Mouse (Mus musculus) forebrain, embryonic 10.5 days (tissue): ENCODE measurements around the gene Ddhd1. TPM values are rescaled to one million over a fixed set of nuclear protein-coding genes. Genes with fewer than 3 reads are reported as not detected.

ENCODE experiments used
- DNase-seq: peaks from one replicate; pipeline ENCODE4 v3.0.0-alpha.2; 2017; ENCODE audit warnings: low spot score; ENCODE audit errors: extremely low spot score
- H3K27ac ChIP-seq: fragments of 300-500 bp; sonication (generic); 2 replicates; pipeline ENCODE4 v1.5.1; 2016; ENCODE audit warnings: mild to moderate bottlenecking
- H3K27me3 ChIP-seq: fragments of 300-500 bp; sonication (generic); 2 replicates; pipeline ENCODE4 v1.6.1; 2016; ENCODE audit warnings: mild to moderate bottlenecking; ENCODE audit not compliant: poor library complexity, severe bottlenecking
- H3K36me3 ChIP-seq: fragments of 300-500 bp; sonication (generic); replicated peaks from 2 replicates; pipeline ENCODE4 v1.6.1; 2016; ENCODE audit warnings: mild to moderate bottlenecking, moderate library complexity
- H3K4me1 ChIP-seq: fragments of 300-500 bp; sonication (generic); 2 replicates; pipeline ENCODE4 v1.6.1; 2016
- H3K4me3 ChIP-seq: fragments of 300-500 bp; sonication (generic); 2 replicates; pipeline ENCODE4 v1.5.1; 2016; ENCODE audit warnings: mild to moderate bottlenecking, moderate library complexity
- H3K9me3 ChIP-seq: fragments of 300-500 bp; sonication (generic); 2 replicates; pipeline ENCODE4 v1.6.1; 2016; ENCODE audit warnings: mild to moderate bottlenecking, moderate library complexity
- WGBS: fragments of 180-500 bp; shearing (Covaris S2); methylation state at CpG from one replicate; pipeline ENCODE4 v1.1.7; 2016; 5-methylcytosine and 5-hydroxymethylcytosine counted together
- polyA plus RNA-seq: library from polyadenylated mRNA; unstranded; fragments of >200 nt; fragmentation: Nextera tagmentation; extraction: Ambion mirVana; gene quantifications from 2 replicates; pipeline ENCODE4 v1.2.1, GENCODE M21; 2016

Ddhd1 gene
- polyA plus RNA-seq, 1 experiment from 2014 or later: 6.6 TPM

DNA sequence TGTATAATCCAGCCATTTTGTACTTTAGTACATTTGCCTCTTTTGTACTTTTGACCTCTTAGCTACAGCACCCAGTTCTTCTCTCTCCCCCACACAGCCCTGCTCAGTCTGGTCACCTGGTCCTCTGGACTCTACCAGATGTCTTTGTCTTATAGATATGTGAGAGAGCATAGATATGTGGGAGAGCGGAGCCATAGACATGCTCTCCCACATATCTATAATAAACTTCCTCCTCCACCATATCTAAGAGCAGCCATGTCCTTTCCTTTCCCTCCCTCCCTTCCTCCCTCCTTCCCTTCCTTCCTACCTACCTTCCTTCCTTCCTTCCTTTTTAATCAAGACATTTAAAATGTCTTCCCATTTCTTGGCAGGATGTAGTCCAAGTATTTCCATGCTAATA, 2.4 kb upstream of the Ddhd1 start:
- H3K27me3 ChIP-seq: no peaks in the 10 kb centered on the region
- no peaks in the 10 kb centered on the region for H3K36me3 ChIP-seq
- H3K4me3 ChIP-seq: no peak overlapping the region
- no peaks in the 10 kb centered on the region for H3K9me3 ChIP-seq
- peaks cover 26% of the 10 kb centered on the region for H3K4me1 ChIP-seq
- H3K27ac ChIP-seq: no peak overlapping the region
- 82% methylated on average over 1 of the region's 1 CpGs for WGBS
- DNase-seq: no peak

DNA sequence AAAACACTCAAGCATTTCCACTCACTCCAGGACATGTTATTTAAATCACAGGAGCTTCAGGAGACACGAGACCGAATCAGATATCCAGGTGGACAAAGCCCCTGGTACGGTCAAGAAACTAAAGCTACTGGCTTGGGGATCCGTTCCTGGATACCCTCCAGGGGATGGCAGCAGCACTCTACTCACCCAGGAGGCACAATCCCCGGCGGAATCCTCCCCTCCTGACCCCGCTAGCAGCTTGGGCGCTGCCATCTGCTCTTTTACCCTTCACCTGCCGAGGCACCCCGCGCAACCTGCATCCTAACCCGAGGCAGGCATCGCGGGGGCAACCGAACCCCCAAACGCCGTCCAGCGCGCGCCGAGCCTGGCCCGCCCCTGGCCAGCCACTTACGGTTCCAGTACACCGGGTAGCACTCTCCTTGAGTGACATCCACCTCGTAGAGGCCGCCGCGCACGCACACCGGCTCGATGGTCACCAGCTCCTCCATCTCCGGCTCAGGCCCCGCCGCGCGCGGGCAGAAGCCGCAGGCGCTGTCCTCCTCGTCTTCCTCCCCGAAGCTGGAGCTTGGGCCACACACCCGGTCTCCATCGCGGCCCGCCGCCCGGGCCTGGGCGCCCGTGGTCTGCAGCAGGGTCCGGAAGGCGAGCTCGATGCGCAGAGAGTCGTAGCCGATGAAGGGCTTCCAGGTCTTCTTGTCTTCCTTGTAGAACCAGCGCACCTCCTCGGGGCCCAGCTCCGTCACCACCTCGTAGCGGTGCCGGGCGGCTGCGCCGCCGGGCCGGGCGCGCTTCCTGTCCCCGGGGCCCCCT, 907 bp downstream of the Ddhd1 start:
- peaks cover 41% of the 10 kb centered on the region for H3K4me1 ChIP-seq
- H3K36me3 ChIP-seq: no peaks in the 10 kb centered on the region
- H3K4me3 ChIP-seq: peak overlapping the region; percentile 85
- no peaks in the 10 kb centered on the region for H3K27me3 ChIP-seq
- H3K27ac ChIP-seq: peak overlapping the region; percentile 93
- H3K9me3 ChIP-seq: no peaks in the 10 kb centered on the region
- under 1% methylated on average over 69 of the region's 69 CpGs for WGBS
- DNase-seq: peak; percentile 73

DNA sequence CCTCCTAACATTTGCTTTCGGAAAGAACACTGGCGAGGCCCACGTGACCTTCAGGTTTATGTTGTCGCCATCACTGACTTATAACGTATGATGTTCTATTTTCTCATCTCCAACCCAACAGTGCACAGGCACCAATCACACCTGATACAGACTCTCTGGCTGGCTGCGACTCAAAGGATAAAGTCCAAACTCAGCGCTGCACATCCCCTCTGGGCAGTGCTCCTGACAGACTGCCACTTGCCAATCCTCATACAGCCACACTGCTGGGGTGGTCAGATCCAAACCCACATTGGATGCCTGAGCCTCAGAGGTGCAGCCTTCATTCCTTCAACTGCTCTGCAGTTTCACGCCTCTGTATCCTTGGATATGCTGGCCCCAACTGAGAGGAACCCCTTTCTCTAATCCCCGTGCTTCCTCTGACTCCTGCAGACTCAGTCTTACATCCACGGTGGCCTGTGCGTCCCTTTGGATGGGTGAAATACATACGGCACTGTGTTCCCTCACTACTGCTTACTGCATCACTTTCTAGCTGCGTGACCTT, 3.0 kb downstream of the Ddhd1 start:
- no peaks in the 10 kb centered on the region for H3K9me3 ChIP-seq
- peaks cover 43% of the 10 kb centered on the region for H3K4me1 ChIP-seq
- 84% methylated on average over 13 of the region's 13 CpGs for WGBS
- H3K36me3 ChIP-seq: no peaks in the 10 kb centered on the region
- H3K27ac ChIP-seq: no peak overlapping the region
- no peak for DNase-seq
- no peaks in the 10 kb centered on the region for H3K27me3 ChIP-seq
- no peak overlapping the region; the same call in 1 of the 2 replicates for H3K4me3 ChIP-seq

DNA sequence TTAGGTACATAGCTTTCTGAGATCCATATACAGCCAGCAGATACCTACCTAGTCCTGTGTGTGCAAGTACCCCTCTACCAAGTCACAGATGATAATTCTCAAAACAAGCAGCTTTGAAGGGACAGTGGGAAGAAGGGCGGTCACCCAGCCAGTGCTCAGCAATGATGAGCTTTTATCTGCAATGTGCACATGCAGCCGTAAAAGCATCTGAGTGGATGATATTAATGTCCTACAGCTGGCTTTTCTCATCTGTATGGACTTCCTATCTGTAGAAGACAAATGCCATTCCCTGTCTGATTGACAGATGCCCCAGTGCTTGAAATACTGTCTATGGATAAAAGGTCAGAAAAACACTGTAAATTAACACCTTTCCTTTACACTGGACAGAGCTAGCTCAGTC, 4.2 kb downstream of the Ddhd1 start:
- 93% methylated on average over 2 of the region's 2 CpGs for WGBS
- Histone ChIP-seq H3K4me1 (peaks cover 51% of the 10 kb centered on the region), H3K27ac (no peak overlapping the region), H3K36me3 (no peaks in the 10 kb centered on the region), H3K4me3 (no peak overlapping the region), H3K9me3 (no peaks in the 10 kb centered on the region), H3K27me3 (no peaks in the 10 kb centered on the region)
- no peak for DNase-seq

DNA sequence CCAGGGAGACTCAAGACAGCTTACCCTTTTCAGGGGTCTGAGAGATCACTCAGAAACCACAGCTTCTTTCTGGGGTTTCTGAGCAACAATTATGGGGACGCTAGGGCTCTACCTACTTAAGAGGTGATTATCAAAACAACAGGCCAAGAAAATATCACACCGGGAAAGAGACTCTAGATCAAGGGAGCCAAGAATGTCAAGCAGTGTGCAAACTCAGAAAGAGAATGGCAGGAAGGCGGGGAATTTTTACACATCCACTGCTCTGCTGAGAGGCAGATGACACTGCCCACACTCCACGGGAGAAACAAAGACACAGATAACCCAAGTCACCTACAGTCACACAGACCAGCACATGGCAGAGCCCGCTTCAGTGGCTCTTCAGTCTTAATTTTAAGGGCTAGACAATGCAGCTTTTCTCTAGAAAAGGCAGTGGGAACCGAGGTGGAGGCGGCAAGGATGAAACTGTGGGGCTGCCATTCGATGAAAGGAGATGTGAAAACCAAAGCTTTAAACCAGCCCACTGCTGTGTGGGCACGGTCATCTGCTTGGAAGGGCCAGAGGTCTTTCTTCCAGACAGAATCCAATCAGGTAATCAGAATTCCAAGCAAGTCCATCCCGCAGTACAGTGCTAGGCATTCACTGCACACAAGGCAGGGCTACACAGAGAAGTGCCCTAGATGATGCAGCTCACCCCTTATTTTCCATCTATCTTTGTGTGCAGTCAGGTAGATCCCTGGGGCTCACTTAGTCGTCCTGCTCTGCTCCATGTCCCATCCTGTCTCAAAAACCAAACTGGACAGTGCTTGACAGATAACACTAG, 8.7 kb downstream of the Ddhd1 start:
- Histone ChIP-seq H3K36me3 (no peaks in the 10 kb centered on the region), H3K4me3 (no peak overlapping the region), H3K27ac (no peak overlapping the region), H3K4me1 (peaks cover 31% of the 10 kb centered on the region), H3K27me3 (no peaks in the 10 kb centered on the region), H3K9me3 (no peaks in the 10 kb centered on the region)
- WGBS: 54% methylated on average over 11 of the region's 11 CpGs
- DNase-seq: no peak

DNA sequence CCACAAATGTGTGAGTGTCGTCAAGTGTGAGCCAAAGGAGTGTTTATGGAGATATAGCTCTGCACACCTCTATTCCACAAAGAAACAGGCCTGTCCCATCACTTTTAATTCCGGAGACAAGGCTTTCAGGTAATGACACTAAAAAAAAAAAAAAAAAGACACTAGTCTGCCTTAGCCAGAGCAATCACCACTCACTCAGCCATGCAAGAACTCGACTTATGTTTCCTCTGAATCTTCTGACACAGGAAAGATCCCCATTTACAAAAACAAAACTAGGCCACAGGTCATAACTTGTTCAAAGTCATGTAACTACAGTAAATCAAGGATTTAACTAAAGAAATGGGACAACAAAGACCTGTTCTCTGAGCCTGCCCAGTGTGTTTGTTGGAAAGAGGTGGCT, 9.8 kb downstream of the Ddhd1 start:
- H3K9me3 ChIP-seq: no peaks in the 10 kb centered on the region
- no peaks in the 10 kb centered on the region for H3K27me3 ChIP-seq
- peaks cover 41% of the 10 kb centered on the region for H3K4me1 ChIP-seq
- H3K4me3 ChIP-seq: no peak overlapping the region
- no peaks in the 10 kb centered on the region for H3K36me3 ChIP-seq
- no peak overlapping the region for H3K27ac ChIP-seq
- 85% methylated on average over 3 of the region's 3 CpGs for WGBS
- DNase-seq: no peak

DNA sequence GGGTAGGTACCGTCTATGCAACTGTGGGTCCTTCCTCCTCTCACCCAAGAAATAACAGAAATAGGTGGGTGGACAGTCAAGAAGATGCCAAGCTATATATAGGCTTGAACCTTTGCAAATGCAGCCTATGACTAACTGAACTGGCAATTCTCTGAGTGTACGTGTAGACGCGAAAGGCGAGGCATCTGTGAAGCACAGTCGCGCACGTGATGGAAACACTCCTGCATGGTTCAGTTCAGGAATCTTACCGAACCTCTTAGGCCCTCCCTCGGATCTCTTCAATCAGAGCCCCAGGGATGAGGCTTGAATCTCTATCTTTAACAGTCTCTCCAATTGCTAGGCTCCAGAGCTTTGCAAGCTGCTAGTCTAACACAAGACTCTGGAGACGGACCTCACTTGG, 10.3 kb downstream of the Ddhd1 start:
- WGBS: 95% methylated on average over 11 of the region's 11 CpGs

DNA sequence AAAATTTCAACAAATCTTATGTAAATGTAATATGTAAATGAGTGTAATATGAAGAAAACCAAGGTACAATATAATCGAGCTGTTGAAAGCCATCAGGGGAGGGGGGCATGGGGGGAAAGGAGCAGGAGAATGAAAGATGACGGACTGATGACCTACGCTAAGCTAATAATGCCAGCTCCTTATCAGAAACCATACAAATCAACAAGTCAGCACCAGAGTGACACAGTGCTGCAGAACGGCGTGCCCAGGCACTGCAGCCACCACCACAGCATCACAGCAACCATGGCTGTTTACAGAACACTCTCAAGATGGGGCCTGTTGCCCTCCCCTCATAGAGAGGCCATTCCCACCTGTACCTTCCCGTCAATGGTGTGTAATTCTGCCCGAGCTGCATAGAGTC, 10.8 kb downstream of the Ddhd1 start:
- Histone ChIP-seq H3K4me3 (no peak overlapping the region), H3K36me3 (no peaks in the 10 kb centered on the region), H3K4me1 (peaks cover 37% of the 10 kb centered on the region), H3K27ac (no peak overlapping the region), H3K9me3 (no peaks in the 10 kb centered on the region), H3K27me3 (no peaks in the 10 kb centered on the region)
- WGBS: 92% methylated on average over 7 of the region's 7 CpGs
- no peak for DNase-seq

More for the DNA sequence above, 10.3 kb downstream of the Ddhd1 start:
- Histone ChIP-seq H3K36me3 (no peaks in the 10 kb centered on the region), H3K4me1 (peaks cover 41% of the 10 kb centered on the region), H3K27me3 (no peaks in the 10 kb centered on the region), H3K9me3 (no peaks in the 10 kb centered on the region), H3K27ac (no peak overlapping the region), H3K4me3 (no peak overlapping the region)
- no peak for DNase-seq

DNA sequence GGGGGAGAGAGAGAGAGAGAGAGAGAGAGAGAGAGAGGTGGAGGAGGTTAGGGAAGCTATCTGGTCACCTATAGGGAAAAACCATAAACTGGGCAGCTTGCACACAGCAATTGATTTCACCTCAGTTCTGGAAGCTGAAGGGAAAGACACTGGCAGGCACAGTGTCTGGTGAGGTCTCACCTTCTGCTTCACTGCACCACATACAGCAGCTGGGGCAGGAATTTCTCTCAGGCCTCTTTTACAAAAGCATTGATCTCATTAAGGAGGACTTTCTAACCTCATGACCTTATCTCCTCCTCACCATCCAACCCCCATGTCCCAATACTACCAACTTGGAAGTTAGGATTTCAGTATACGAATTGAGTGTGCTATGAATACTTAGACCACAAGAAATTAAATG, 13.2 kb downstream of the Ddhd1 start:
- H3K4me1 ChIP-seq: peaks cover 43% of the 10 kb centered on the region
- DNase-seq: no peak
- H3K9me3 ChIP-seq: no peaks in the 10 kb centered on the region
- 34% methylated on average over 1 of the region's 1 CpGs for WGBS
- H3K4me3 ChIP-seq: no peak overlapping the region
- no peak overlapping the region for H3K27ac ChIP-seq
- no peaks in the 10 kb centered on the region for H3K36me3 ChIP-seq
- H3K27me3 ChIP-seq: no peaks in the 10 kb centered on the region

DNA sequence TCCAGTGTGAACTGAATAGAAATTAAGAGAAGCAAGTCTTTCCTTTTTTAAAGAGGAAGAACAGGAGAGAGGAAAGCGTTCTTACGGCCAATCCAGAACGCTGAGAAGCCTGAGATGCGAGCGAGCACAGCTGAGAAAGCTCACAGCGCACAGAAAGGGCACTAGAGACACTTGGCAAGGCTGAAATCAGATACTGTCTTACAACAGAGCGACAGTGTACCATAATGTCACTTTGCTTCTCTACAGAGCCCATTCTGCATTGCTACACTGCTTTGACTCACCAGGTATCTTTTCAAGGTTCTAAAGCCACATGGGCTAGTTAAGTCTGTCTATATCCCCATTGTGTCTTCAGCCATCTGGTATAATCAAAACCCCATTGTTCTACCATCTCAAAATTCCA, 13.7 kb downstream of the Ddhd1 start:
- 51% methylated on average over 7 of the region's 7 CpGs for WGBS
- Histone ChIP-seq H3K27ac (no peak overlapping the region), H3K4me3 (no peak overlapping the region), H3K9me3 (no peaks in the 10 kb centered on the region), H3K4me1 (peaks cover 42% of the 10 kb centered on the region), H3K27me3 (no peaks in the 10 kb centered on the region), H3K36me3 (no peaks in the 10 kb centered on the region)
- DNase-seq: no peak

DNA sequence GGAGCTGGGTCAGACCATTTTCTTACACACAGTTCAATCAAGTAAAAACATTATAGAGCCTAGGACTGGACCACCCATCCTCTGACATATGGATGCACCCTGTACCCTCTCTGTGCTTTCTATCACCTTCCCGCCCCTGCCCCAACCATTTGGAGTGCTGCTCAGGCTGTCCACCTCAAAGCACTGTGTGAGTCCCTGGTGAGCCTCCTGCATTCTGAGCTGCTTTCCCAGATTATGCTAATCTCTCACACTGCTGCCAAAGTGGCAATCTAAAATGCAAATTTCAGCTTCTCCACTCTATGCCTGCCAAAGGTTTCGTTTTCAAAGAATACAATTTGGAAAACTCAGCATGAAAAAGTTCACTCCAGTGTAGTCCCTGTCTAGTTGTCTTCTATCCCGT, 14.5 kb downstream of the Ddhd1 start:
- H3K36me3 ChIP-seq: no peaks in the 10 kb centered on the region
- H3K9me3 ChIP-seq: no peaks in the 10 kb centered on the region
- WGBS: 39% methylated on average over 3 of the region's 3 CpGs
- no peak overlapping the region for H3K4me3 ChIP-seq
- peaks cover 36% of the 10 kb centered on the region for H3K4me1 ChIP-seq
- no peak overlapping the region for H3K27ac ChIP-seq
- no peaks in the 10 kb centered on the region for H3K27me3 ChIP-seq
- DNase-seq: no peak

DNA sequence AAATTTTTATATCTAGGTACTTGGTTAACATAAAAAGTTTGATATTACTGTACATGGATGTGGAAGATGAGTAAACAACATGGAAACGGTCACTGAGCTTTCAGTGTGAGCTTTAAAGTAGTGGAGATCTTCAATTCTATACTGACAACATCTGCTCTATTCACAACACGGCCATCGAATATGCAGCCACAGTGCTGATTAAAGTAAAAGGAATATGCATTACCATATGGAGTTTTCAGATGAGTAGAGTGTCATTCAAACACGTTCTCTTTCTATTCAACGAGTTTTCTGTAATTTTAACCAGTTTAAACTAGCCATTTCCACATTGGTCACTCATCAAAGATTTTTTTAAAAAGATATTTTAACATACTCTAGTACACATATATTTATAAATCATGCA, 15.1 kb downstream of the Ddhd1 start:
- no peak for DNase-seq
- H3K27ac ChIP-seq: no peak overlapping the region
- WGBS: 90% methylated on average over 5 of the region's 5 CpGs
- H3K27me3 ChIP-seq: no peaks in the 10 kb centered on the region
- H3K9me3 ChIP-seq: no peaks in the 10 kb centered on the region
- no peaks in the 10 kb centered on the region for H3K36me3 ChIP-seq
- H3K4me3 ChIP-seq: no peak overlapping the region
- H3K4me1 ChIP-seq: peaks cover 36% of the 10 kb centered on the region

DNA sequence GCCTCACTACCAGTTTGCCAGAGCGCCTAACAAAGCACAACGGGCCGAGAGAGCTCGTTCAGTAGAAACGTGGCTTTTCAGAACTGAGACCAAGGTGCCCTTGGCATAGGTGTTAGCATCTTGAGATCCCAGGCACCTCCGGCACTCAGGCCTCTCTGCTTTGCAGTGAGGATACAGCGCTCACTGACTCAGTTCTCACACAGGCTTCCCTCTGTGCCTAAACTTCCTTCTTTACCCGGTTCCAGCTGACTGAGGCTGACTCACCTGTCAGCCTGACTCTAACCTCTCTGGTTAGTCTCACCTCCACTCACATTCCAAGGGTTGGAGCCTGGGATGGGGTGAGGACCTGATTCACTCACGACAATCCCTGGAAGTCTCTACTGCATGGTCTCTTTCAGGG, 15.7 kb downstream of the Ddhd1 start:
- no peak overlapping the region for H3K27ac ChIP-seq
- no peaks in the 10 kb centered on the region for H3K9me3 ChIP-seq
- 87% methylated on average over 9 of the region's 9 CpGs for WGBS
- H3K27me3 ChIP-seq: no peaks in the 10 kb centered on the region
- DNase-seq: no peak
- H3K36me3 ChIP-seq: no peaks in the 10 kb centered on the region
- peaks cover 36% of the 10 kb centered on the region for H3K4me1 ChIP-seq
- no peak overlapping the region for H3K4me3 ChIP-seq
